Mouse (Mus musculus) kidney, adult 2 months (tissue): Measurements from ENCODE around the gene Reln. TPM values are rescaled to one million over a fixed set of nuclear protein-coding genes. Genes with fewer than 3 reads are reported as not detected.

Experiments
- DNase-seq: peaks from one replicate; pipeline ENCODE4 v3.0.0; 2021
- H3K27ac ChIP-seq: fragments of 200-500 bp; 2 replicates; pipeline ENCODE4 v1.5.1; 2012; ENCODE audit warnings: low read depth, low read length, control low read depth, inconsistent platforms; ENCODE audit not compliant: insufficient read depth
- H3K27me3 ChIP-seq: fragments of 200-500 bp; replicated peaks from 2 replicates; pipeline ENCODE4 v1.6.1; 2012; ENCODE audit warnings: mild to moderate bottlenecking, moderate library complexity, low read length, inconsistent platforms; ENCODE audit not compliant: control insufficient read depth, insufficient read depth
- H3K36me3 ChIP-seq: fragments of 200-500 bp; 2 replicates; pipeline ENCODE4 v1.6.1; 2012; ENCODE audit warnings: mild to moderate bottlenecking, moderate library complexity, low read length, inconsistent platforms; ENCODE audit not compliant: control insufficient read depth, insufficient read depth
- H3K4me1 ChIP-seq: fragments of 200-500 bp; 2 replicates; pipeline ENCODE4 v1.6.1; 2011; ENCODE audit warnings: low read length; ENCODE audit not compliant: control insufficient read depth, insufficient read depth
- H3K4me3 ChIP-seq: fragments of 200-500 bp; 2 replicates; pipeline ENCODE4 v1.5.1; 2011; ENCODE audit warnings: mild to moderate bottlenecking, low read depth, low read length, control low read depth; ENCODE audit not compliant: insufficient read depth
- CTCF ChIP-seq: fragments of 200-500 bp; conservative IDR thresholded peaks from 2 replicates; pipeline ENCODE4 v1.5.1; 2011; ENCODE audit warnings: low read depth, mild to moderate bottlenecking, control low read depth, low read length, moderate library complexity, mixed read lengths; ENCODE audit not compliant: insufficient read depth, insufficient read length
- POLR2A ChIP-seq: fragments of 200-500 bp; IDR thresholded peaks from one replicate; pipeline ENCODE4 v1.6.1; 2011; ENCODE audit warnings: low read depth, low read length, control low read depth
- WGBS: fragments of 180-500 bp; shearing (Covaris S2); methylation state at CpG from one replicate; pipeline ENCODE4 v1.1.7; 2018; 5-methylcytosine and 5-hydroxymethylcytosine counted together
- polyA plus RNA-seq: library from polyadenylated mRNA; depleted of rRNA; stranded (reverse); fragments of >200 nt; gene quantifications from 2 replicates; pipeline ENCODE4 v1.2.3, GENCODE M21; 2012

Gene Reln
- polyA plus RNA-seq, 1 experiment: 3.4 TPM

DNA sequence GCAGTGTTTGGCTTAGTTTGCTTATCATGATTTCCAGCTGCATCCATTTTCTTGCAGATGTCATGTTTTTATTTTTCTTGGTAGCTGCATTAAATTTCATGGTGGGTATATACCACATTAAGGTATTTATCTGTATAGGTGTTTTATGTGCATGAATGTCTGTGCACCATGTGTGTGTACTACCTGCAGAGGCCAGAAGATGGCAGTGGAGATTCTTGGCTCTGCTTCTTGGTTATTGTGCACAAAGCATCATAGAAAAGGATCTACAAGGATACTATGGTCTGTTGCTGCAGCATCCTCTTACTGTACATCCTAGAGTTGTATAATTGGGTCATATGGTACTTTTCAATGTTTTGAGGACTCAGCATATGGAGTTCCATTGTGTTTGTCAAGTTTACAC, 428.5 kb downstream of the Reln start:
- TF ChIP-seq POLR2A (no peak), CTCF (no peak)
- Histone ChIP-seq H3K27me3 (no peaks in the 10 kb centered on the region), H3K4me1 (no peaks in the 10 kb centered on the region), H3K27ac (no peak overlapping the region), H3K4me3 (no peak overlapping the region), H3K36me3 (no peaks in the 10 kb centered on the region)
- DNase-seq: no peak

GRCm38 (mm10) chr5:21914776-21915175, 429.7 kb downstream of the Reln start:
- TF ChIP-seq CTCF (no peak), POLR2A (no peak)
- Histone ChIP-seq H3K4me3 (no peak overlapping the region), H3K36me3 (no peaks in the 10 kb centered on the region), H3K27ac (no peak overlapping the region), H3K4me1 (no peaks in the 10 kb centered on the region), H3K27me3 (no peaks in the 10 kb centered on the region)
- no peak for DNase-seq
- WGBS: 76% methylated on average over 3 of the region's 3 CpGs

GRCm38 (mm10) chr5:21912835-21913530, 431.5 kb downstream of the Reln start:
- Histone ChIP-seq H3K27me3 (no peaks in the 10 kb centered on the region), H3K4me1 (no peaks in the 10 kb centered on the region), H3K4me3 (no peak overlapping the region), H3K27ac (no peak overlapping the region), H3K36me3 (no peaks in the 10 kb centered on the region)
- TF ChIP-seq POLR2A (no peak), CTCF (no peak)
- DNase-seq: no peak
- 72% methylated on average over 23 of the region's 23 CpGs for WGBS

GRCm38 (mm10) chr5:21910726-21911125, 433.8 kb downstream of the Reln start:
- TF ChIP-seq CTCF: no peak
- no peak for TF ChIP-seq POLR2A
- no peaks in the 10 kb centered on the region for H3K4me1 ChIP-seq
- no peak for DNase-seq
- H3K4me3 ChIP-seq: no peak overlapping the region
- H3K36me3 ChIP-seq: no peaks in the 10 kb centered on the region
- 94% methylated on average over 12 of the region's 12 CpGs for WGBS
- H3K27ac ChIP-seq: no peak overlapping the region
- H3K27me3 ChIP-seq: no peaks in the 10 kb centered on the region

DNA sequence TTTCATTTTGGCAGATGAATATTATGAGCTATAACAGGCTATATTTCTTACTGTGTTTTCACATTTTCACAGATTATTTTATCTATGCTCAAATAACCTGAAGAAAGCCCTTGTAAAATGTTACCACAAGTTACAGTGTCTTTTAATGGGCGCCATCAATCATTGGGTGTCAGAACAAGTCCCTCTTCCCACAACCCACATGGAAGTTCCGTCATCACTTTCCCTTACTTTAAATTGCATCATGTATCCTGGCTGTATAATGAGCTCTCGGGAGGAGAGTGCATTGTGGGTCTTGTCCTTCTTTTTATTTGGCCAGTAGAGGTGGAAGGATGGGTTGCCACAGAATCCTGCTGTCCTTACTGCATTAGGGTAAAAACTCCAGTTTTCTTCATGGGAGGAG, 434.8 kb downstream of the Reln start:
- no peak for TF ChIP-seq POLR2A
- 79% methylated on average over 3 of the region's 3 CpGs for WGBS

GRCm38 (mm10) chr5:21901411-21901810, 443.1 kb downstream of the Reln start:
- H3K4me1 ChIP-seq: no peaks in the 10 kb centered on the region
- H3K36me3 ChIP-seq: no peaks in the 10 kb centered on the region
- TF ChIP-seq CTCF: no peak
- no peak for TF ChIP-seq POLR2A
- DNase-seq: no peak
- no peaks in the 10 kb centered on the region for H3K27me3 ChIP-seq
- H3K27ac ChIP-seq: no peak overlapping the region
- 67% methylated on average over 12 of the region's 12 CpGs for WGBS
- H3K4me3 ChIP-seq: no peak overlapping the region

More for the DNA sequence above, 434.8 kb downstream of the Reln start:
- H3K4me1 ChIP-seq: no peaks in the 10 kb centered on the region
- DNase-seq: no peak
- H3K27ac ChIP-seq: no peak overlapping the region
- H3K36me3 ChIP-seq: no peaks in the 10 kb centered on the region
- no peak overlapping the region for H3K4me3 ChIP-seq
- no peaks in the 10 kb centered on the region for H3K27me3 ChIP-seq

- DNase-seq: no peak
- no peaks in the 10 kb centered on the region for H3K36me3 ChIP-seq
- no peak overlapping the region for H3K27ac ChIP-seq
- no peak overlapping the region for H3K4me3 ChIP-seq
- no peaks in the 10 kb centered on the region for H3K4me1 ChIP-seq
- TF ChIP-seq CTCF (no peak), POLR2A (no peak)
- WGBS: 58% methylated on average over 6 of the region's 6 CpGs
- no peaks in the 10 kb centered on the region for H3K27me3 ChIP-seq
Measured at GRCm38 (mm10) chr5:21900891-21901290, 443.6 kb downstream of the Reln start.

DNA sequence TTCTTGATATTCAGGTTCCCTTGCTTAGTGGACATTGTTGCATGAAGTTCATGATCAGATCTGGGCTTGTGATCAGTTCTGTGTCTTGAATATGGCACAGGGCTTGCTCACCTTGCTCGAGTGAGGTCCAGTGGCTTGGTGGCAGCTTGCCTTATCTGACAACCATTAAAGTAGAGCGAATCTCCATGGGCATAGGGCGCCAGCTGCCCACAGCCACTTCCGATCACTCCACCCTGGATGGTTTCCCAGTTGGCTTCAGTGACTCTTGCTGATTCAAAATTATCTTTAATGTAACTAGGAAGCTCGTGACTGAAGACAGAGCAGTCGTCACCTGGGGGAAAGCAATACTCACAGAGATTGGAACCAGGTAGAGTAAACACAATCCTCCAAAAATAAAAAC, 445.6 kb downstream of the Reln start:
- no peaks in the 10 kb centered on the region for H3K27me3 ChIP-seq
- no peak for TF ChIP-seq CTCF
- TF ChIP-seq POLR2A: no peak
- DNase-seq: no peak
- WGBS: 83% methylated on average over 6 of the region's 6 CpGs
- no peaks in the 10 kb centered on the region for H3K36me3 ChIP-seq
- no peak overlapping the region for H3K4me3 ChIP-seq
- no peak overlapping the region for H3K27ac ChIP-seq
- H3K4me1 ChIP-seq: no peaks in the 10 kb centered on the region
